Mouse (Mus musculus) intestine, embryonic 15.5 days (tissue): Measurements from ENCODE around the gene Ninj1. TPM values are rescaled to one million over a fixed set of nuclear protein-coding genes. Genes with fewer than 3 reads are reported as not detected.

Source experiments
- ATAC-seq: fragments of 200-750 bp; cut with Nextera tagmentation; 2 replicates; pipeline ENCODE4 v1.8.0; 2017; ENCODE audit warnings: moderate TSS enrichment, moderate library complexity
- H3K27ac ChIP-seq: fragments of 300-500 bp; sonication (generic); 2 replicates; pipeline ENCODE4 v1.5.1; 2015; ENCODE audit warnings: mild to moderate bottlenecking, inconsistent platforms
- H3K27me3 ChIP-seq: fragments of 300-500 bp; sonication (generic); replicated peaks from 2 replicates; pipeline ENCODE4 v1.6.1; 2015; ENCODE audit warnings: inconsistent platforms
- H3K36me3 ChIP-seq: fragments of 300-500 bp; sonication (generic); 2 replicates; pipeline ENCODE4 v1.6.1; 2015; ENCODE audit warnings: inconsistent platforms
- H3K4me1 ChIP-seq: fragments of 300-500 bp; sonication (generic); replicated peaks from 2 replicates; pipeline ENCODE4 v1.6.1; 2015; ENCODE audit warnings: inconsistent platforms
- H3K4me2 ChIP-seq: fragments of 300-500 bp; sonication (generic); replicated peaks from 2 replicates; pipeline ENCODE4 v1.6.1; 2015; ENCODE audit warnings: mild to moderate bottlenecking, inconsistent platforms
- H3K4me3 ChIP-seq: fragments of 300-500 bp; sonication (generic); replicated peaks from 2 replicates; pipeline ENCODE4 v1.5.1; 2015; ENCODE audit warnings: inconsistent platforms
- H3K9ac ChIP-seq: fragments of 300-500 bp; sonication (generic); 2 replicates; pipeline ENCODE4 v1.6.1; 2015; ENCODE audit warnings: inconsistent platforms
- H3K9me3 ChIP-seq: fragments of 300-500 bp; sonication (generic); 2 replicates; pipeline ENCODE4 v1.6.1; 2016; ENCODE audit warnings: inconsistent platforms
- WGBS: fragments of 180-500 bp; shearing (Covaris S2); methylation state at CpG from one replicate; pipeline ENCODE4 v1.1.7; 2015; 5-methylcytosine and 5-hydroxymethylcytosine counted together
- polyA plus RNA-seq: library from polyadenylated mRNA; unstranded; fragments of >200 nt; fragmentation: Nextera tagmentation; extraction: Ambion mirVana; gene quantifications from 2 replicates; pipeline ENCODE4 v1.2.1, GENCODE M21; 2015

The Ninj1 gene
- polyA plus RNA-seq, 1 experiment from 2014 or later: 54.8 TPM

DNA sequence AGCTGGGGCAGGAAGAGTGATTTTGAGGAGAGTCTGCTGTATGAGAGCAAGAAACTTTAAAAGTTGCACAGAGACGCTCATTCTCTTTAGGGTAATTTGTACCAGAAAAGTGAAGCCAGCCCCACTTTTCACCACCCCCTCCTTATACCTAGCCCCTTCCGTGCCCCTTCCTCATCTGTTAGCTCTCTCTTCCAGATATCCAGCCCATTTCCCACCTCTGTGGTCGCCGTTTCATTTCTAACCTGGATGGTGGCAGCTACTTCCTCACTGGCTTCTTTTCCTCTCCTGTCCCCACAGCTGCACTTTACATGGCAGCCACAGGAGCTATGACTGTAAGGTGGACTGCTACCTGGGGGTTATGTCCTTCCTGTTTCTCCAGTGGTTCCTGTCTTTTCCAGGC is 32.1 kb downstream of the Ninj1 start:
- Histone ChIP-seq H3K9ac (no peak overlapping the region), H3K9me3 (no peaks in the 10 kb centered on the region), H3K4me1 (peaks cover 17% of the 10 kb centered on the region), H3K27me3 (no peaks in the 10 kb centered on the region), H3K4me3 (no peak overlapping the region), H3K4me2 (no peak overlapping the region), H3K27ac (no peak overlapping the region), H3K36me3 (no peaks in the 10 kb centered on the region)
- 86% methylated on average over 4 of the region's 4 CpGs for WGBS
- no peak for ATAC-seq

DNA sequence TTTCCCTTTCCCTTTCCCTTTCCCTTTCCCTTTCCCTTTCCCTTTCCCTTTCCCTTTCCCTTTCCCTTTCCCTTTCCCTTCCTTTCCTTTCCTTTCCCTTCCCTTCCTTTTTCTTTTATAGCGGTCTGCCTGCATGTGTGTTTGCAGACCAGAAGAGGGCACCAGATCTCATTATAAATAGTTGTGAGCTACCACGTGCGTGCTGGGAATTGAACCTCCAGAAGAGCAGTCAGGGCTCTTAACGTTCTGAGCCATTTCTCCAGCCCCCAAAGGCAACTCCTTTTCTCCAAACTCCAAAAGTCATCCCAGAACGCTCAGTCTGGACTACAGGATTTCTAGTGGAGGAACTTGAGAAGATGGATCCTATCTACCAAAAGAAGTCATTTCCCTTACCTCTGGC is 33.6 kb downstream of the Ninj1 start:
- 20% methylated on average over 5 of the region's 5 CpGs for WGBS
- no peak overlapping the region for H3K9ac ChIP-seq
- no peaks in the 10 kb centered on the region for H3K36me3 ChIP-seq
- H3K4me3 ChIP-seq: no peak overlapping the region
- peaks cover 8% of the 10 kb centered on the region; the same call in 1 of the 2 replicates for H3K4me1 ChIP-seq
- no peaks in the 10 kb centered on the region for H3K9me3 ChIP-seq
- no peak overlapping the region for H3K4me2 ChIP-seq
- H3K27me3 ChIP-seq: no peaks in the 10 kb centered on the region
- ATAC-seq: no peak
- no peak overlapping the region for H3K27ac ChIP-seq

DNA sequence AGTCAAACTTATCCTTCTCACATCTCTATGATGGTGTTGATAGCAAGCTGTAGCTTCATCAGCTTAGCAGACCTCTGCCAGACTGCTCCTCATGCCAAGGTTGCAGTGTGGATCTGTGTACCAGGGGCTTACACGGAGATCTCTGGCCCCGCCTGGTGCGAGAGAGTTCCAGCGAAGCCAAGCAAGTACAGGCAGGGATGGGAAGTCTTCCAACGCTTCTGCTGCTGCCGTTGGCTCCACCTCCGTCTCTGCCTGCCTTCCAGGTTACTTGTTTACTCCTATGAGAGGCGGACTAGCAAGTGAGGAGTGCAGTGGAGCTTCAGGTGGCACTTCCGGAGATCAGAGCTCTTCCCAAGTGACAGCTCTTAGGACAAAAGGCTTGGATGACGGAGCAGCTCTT is 37.0 kb downstream of the Ninj1 start:
- no peak overlapping the region for H3K27ac ChIP-seq
- no peak overlapping the region for H3K4me3 ChIP-seq
- 17% methylated on average over 10 of the region's 10 CpGs for WGBS
- H3K9me3 ChIP-seq: no peaks in the 10 kb centered on the region
- no peak overlapping the region for H3K9ac ChIP-seq
- H3K36me3 ChIP-seq: no peaks in the 10 kb centered on the region
- H3K4me1 ChIP-seq: 0 out of 2 replicates have a peak, but pooled peaks cover 4% of the 10 kb centered on the region
- ATAC-seq: 0 out of 2 replicates have a peak, but pooled peaks have one; percentile 23
- 0 out of 2 replicates have a peak overlapping the region, but pooled peaks have one; percentile 6 for H3K4me2 ChIP-seq
- H3K27me3 ChIP-seq: no peaks in the 10 kb centered on the region

DNA sequence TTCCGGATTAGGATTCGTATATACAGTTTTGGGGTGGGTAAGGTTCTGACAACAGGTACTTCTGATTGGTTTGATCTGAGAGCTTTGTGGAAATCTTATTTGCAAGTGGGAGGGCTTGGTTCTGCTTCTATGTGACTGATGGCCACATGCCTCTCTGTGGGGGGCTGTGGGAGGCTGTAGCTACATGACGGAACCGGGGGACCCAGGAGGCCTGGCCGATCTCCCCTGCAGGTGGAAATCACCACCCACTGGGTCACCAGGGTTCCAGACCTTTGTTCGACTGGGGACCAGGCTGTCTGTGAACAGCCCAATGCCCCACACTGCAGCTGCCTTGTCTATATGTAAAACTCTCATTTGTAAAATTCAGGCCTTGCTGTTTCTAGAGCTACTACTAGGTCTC is 37.4 kb downstream of the Ninj1 start:
- Histone ChIP-seq H3K27ac (no peak overlapping the region), H3K4me3 (no peak overlapping the region), H3K4me2 (0 out of 2 replicates have a peak overlapping the region, but pooled peaks have one; percentile 6), H3K9me3 (no peaks in the 10 kb centered on the region), H3K27me3 (no peaks in the 10 kb centered on the region), H3K9ac (no peak overlapping the region), H3K36me3 (no peaks in the 10 kb centered on the region), H3K4me1 (0 out of 2 replicates have a peak, but pooled peaks cover 4% of the 10 kb centered on the region)
- 36% methylated on average over 6 of the region's 6 CpGs for WGBS
- ATAC-seq: no peak

DNA sequence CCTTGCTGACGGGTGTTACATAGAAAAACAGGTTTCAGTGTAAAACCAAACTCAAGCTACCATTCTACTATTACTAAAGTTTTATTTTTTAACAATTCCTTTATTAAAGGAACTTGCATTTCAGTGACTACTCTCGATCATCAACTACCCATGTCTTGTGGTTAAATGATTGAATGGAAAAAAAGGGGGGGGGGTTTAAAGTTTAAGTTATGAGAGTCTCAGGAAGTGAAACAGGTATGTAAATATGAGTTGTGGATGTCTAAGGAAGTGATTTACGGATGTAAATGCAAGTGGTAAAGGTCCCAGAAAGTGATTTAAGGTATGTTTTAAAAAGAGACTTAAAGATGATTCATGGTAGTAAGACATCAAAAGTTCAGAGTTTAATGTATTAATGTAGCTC is 37.9 kb downstream of the Ninj1 start:
- Histone ChIP-seq H3K4me1 (0 out of 2 replicates have a peak, but pooled peaks cover 4% of the 10 kb centered on the region), H3K36me3 (no peaks in the 10 kb centered on the region), H3K27ac (no peak overlapping the region), H3K9me3 (no peaks in the 10 kb centered on the region), H3K4me2 (no peak overlapping the region), H3K4me3 (no peak overlapping the region), H3K9ac (no peak overlapping the region), H3K27me3 (no peaks in the 10 kb centered on the region)
- 71% methylated on average over 3 of the region's 3 CpGs for WGBS
- ATAC-seq: no peak

DNA sequence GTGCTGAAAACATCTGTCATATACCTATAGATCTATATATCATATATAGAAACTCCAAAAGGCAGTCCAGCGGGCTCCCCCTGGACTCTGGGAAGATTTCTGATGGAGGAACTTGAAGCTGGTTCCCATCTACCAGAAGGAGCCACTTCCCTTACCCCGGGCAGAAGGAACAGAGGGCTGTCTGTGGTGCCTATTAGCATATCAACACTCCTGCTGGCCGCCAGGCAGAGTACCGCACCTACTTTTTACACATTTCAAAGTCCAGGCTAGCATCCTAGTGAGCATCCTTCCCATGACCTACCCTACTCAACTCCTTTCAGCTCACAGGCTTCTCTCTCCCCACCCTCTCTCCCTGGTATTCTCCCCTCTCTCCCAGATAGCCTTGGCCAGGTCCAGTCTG is 38.3 kb downstream of the Ninj1 start:
- Histone ChIP-seq H3K27ac (no peak overlapping the region), H3K4me1 (0 out of 2 replicates have a peak, but pooled peaks cover 4% of the 10 kb centered on the region), H3K4me3 (no peak overlapping the region), H3K36me3 (no peaks in the 10 kb centered on the region), H3K9me3 (no peaks in the 10 kb centered on the region), H3K9ac (no peak overlapping the region), H3K27me3 (no peaks in the 10 kb centered on the region), H3K4me2 (no peak overlapping the region)
- 38% methylated on average over 4 of the region's 4 CpGs for WGBS
- ATAC-seq: no peak

DNA sequence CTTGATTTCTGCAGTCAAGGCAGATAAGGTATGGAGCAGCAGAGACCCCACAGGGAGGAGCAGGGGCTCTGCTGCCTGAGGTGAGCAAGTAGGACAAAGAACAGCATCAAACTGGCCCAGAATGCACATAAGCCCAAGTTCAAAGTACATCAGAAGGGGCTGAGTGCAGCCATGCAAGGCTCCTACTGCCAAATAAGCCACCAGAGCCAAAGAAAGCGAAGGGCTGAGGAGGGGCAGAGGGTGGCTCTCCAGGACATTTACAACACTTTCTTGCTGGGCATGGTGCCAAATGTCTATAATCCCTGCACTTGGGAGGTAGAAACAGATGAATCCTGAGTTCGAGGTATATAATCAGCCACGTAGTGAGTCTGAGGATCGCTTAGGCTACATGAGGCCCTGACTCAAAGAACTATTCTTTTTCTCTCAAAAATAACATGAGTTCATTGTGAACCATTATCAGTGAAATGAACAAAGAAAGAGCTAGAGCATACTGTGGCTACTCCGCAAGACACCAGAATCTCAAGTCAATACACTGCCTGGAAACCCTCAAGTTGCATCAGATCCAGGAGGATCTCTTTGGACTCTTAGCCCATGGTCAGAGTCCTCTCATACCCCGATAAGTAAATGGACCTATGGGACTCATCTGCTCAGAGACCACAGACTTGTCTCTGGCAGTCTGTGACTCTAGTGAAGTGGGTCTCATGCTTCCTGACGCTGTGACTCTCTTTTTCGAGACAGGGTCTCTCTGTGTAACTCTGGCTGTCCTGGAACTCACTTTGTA is 46.7 kb downstream of the Ninj1 start:
- 81% methylated on average over 8 of the region's 8 CpGs for WGBS
- no peak overlapping the region for H3K9ac ChIP-seq
- no peaks in the 10 kb centered on the region for H3K9me3 ChIP-seq
- H3K27ac ChIP-seq: no peak overlapping the region
- H3K36me3 ChIP-seq: no peaks in the 10 kb centered on the region
- no peaks in the 10 kb centered on the region for H3K4me1 ChIP-seq
- no peak overlapping the region for H3K4me3 ChIP-seq
- no peak overlapping the region for H3K4me2 ChIP-seq
- H3K27me3 ChIP-seq: no peaks in the 10 kb centered on the region
- peak; percentile 74 for ATAC-seq

DNA sequence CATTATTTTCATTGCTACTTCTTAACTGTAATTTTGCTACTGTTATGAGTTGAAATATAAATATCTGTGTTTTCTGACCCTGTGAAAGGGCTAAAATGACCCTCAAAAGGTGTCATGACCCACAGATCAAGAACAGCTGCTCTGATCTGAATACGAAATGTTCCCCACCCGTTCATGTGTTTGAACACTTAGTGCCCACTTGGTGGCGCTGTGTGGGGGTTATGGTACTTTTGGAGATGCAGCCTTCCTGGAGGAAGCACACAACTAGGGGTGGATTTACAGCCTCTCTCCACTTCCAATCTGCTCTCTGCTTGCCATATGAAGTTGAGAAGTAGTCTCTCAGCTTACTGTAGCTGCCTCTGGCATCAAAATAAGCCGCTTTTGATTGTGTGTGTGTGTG is 47.4 kb downstream of the Ninj1 start:
- no peak overlapping the region for H3K4me2 ChIP-seq
- no peaks in the 10 kb centered on the region for H3K36me3 ChIP-seq
- H3K27me3 ChIP-seq: no peaks in the 10 kb centered on the region
- no peak overlapping the region for H3K4me3 ChIP-seq
- no peaks in the 10 kb centered on the region for H3K9me3 ChIP-seq
- H3K9ac ChIP-seq: no peak overlapping the region
- WGBS: 94% methylated on average over 4 of the region's 4 CpGs
- no peak overlapping the region for H3K27ac ChIP-seq
- no peaks in the 10 kb centered on the region for H3K4me1 ChIP-seq
- ATAC-seq: no peak

DNA sequence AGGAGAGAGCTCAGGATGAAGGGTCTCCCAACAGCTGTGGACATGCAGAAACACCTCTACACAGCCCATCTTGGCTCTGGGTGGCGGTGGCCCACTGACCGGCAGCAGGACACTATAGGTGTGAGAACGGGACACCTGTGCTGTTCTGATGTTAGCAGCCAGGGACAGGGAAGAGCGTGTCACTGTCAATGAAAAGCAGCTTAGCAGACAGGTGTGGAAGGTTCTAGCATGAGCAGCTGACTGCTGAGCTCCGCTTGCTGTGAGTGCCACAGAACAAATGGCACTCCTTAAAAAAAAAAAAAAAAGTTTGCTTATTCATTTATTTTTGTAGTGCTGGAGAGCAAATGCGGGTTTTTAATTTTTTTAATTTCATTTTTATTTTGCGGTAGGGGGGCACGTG is 50.3 kb downstream of the Ninj1 start:
- Histone ChIP-seq H3K27ac (no peak overlapping the region), H3K4me2 (no peak overlapping the region), H3K9me3 (no peaks in the 10 kb centered on the region), H3K36me3 (no peaks in the 10 kb centered on the region), H3K27me3 (no peaks in the 10 kb centered on the region), H3K4me1 (no peaks in the 10 kb centered on the region), H3K4me3 (no peak overlapping the region), H3K9ac (no peak overlapping the region)
- 87% methylated on average over 8 of the region's 8 CpGs for WGBS
- ATAC-seq: no peak

DNA sequence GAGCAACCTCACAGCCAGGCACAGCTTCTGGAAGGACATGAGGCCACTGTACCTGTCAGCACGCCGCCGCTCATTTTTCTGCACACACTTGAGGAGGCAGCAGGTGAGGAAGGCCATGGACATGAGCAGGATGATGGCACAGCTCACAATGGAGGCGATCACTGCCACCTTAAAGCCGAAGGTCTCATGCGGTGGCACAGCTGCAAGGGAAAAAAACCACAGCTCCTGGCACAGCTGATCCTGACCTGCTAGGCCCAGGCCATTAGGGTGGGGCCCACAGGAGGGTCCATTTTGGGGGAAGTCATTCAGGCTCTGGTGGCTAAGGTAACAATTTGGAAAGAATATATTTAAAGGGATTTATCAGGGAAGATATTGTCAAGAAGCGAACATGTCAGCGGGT is 51.5 kb downstream of the Ninj1 start:
- WGBS: 90% methylated on average over 8 of the region's 8 CpGs
- Histone ChIP-seq H3K4me3 (no peak overlapping the region), H3K4me1 (no peaks in the 10 kb centered on the region), H3K9me3 (no peaks in the 10 kb centered on the region), H3K4me2 (no peak overlapping the region), H3K27me3 (no peaks in the 10 kb centered on the region), H3K36me3 (no peaks in the 10 kb centered on the region), H3K9ac (no peak overlapping the region), H3K27ac (no peak overlapping the region)
- ATAC-seq: no peak

DNA sequence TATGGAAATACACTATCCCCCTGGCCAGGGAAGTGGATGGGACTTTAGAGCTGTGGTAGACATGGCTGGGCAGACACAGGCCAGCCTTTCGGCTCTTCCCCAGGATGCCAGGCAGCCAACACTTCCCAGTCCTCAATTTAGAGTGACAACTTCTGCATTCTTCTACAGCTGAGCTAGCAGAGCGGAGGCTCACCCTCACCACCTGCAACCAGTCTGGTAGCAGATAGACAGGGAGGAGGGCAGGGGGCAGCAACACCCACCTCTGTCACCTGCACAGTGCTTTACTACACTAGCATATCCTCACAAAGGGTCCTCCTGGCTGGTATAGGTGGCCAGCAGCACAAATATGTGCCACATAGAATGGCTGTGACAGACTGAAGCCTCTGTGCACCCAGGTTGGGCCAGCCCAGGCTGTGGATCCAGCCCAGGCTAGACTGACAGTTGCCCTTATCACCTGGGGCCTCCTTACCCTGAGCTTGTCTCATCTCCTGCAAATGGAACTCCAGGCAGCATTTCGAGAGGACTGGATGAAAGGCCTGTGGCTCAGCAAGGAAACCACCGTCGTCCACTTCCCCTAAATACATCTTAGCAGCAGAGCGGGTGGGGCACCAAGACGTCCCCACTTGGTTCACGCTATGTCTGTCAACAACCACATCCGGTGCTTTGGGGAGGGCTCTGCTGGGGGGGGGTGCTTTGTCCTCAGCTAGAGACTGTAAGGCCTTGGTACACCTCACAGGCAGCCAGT is 55.2 kb downstream of the Ninj1 start:
- Histone ChIP-seq H3K27me3 (peaks cover 14% of the 10 kb centered on the region), H3K36me3 (no peaks in the 10 kb centered on the region), H3K9ac (no peak overlapping the region), H3K4me1 (peaks cover 3% of the 10 kb centered on the region), H3K9me3 (no peaks in the 10 kb centered on the region), H3K4me2 (no peak overlapping the region), H3K4me3 (no peak overlapping the region), H3K27ac (no peak overlapping the region)
- WGBS: 66% methylated on average over 9 of the region's 9 CpGs
- no peak for ATAC-seq

DNA sequence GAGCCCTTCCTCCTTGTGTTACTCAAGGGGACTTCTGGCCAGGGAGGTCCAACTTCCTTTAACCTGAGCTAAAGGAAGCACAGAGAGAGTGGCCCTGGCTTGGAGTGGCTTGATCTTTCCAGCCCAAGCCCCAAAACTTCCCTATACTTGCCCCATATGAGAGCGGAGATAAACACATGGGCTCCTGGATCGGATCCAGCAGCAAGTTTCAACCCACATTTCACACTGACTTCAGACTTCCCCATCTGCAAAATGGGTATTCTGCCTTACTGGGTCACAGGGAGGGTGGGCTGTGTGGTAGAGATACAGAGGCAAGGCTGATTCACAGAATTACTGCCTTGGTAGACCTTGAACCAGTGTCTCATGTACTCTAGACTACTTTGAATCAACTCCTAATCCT is 56.2 kb downstream of the Ninj1 start:
- H3K9me3 ChIP-seq: no peaks in the 10 kb centered on the region
- no peak overlapping the region for H3K4me3 ChIP-seq

More for the DNA sequence above, 56.2 kb downstream of the Ninj1 start:
- Histone ChIP-seq H3K9ac (no peak overlapping the region), H3K4me1 (peaks cover 13% of the 10 kb centered on the region), H3K27ac (no peak overlapping the region), H3K4me2 (no peak overlapping the region), H3K27me3 (peaks cover 22% of the 10 kb centered on the region), H3K36me3 (no peaks in the 10 kb centered on the region)
- no peak for ATAC-seq
- WGBS: 94% methylated on average over 2 of the region's 2 CpGs
